Mouse (Mus musculus): ENCODE measurements around the gene Stard3.

DNA sequence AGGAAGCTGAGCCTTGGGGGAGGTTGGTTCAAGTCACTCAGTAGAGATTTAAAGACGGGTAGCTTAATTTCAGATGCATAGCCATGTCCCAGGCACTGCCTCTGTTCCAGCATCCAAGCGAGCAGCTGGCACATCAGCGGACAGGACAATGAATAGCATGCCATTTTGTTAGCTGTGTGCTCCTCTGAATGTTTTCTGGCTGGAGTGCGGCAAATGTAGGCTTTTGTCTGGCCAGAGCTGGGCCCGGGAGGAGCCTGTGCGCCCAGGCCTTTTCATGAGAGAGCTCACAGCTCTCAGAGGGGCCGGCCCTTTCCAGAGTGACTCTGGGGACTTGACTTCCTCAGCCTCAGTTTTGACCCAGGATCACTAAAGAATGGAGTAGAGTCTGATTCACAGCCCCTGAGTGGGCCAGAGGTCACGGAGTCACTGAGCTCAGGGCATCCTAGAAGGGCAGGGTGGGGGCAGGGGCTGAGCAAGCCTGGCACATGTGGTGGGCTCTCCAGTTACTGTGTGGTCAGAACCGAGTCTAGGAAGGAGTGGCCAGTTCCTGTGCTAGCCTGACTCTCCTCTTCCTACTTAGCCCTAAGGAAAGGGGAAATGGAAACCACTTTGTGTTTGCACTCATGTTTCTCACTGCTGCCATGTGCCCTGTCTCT, 2.8 kb downstream of the Stard3 start:
- TF ChIP-seq CTCF (IDR thresholded peaks at IDR 0.05; ENCODE audit: borderline replicate concordance, control insufficient read depth, extremely low read depth, insufficient read depth, low read length, poor library complexity) (no peak), POLR2A (IDR thresholded peaks at IDR 0.05; ENCODE audit: control insufficient read depth, extremely low read depth, insufficient read depth, low read length, poor library complexity) (no peak)

All from thymus, adult 2 months (tissue).